Mouse (Mus musculus) T-helper 17 cell (primary cell): Measurements from ENCODE around the gene Selenov.

ENCODE experiments used
- in situ Hi-C, 2 experiments: fragments of 300-600 bp; cut with MboI, MseI; formaldehyde crosslinking; loops; 1 replicate in 1 of 2; 2 replicates in 1 of 2; pipeline ENCODE4 v1.15.1; 2025; ENCODE audit warnings: high pct_unique_total_duplicates in 2 of 2

Gene Selenov

DNA sequence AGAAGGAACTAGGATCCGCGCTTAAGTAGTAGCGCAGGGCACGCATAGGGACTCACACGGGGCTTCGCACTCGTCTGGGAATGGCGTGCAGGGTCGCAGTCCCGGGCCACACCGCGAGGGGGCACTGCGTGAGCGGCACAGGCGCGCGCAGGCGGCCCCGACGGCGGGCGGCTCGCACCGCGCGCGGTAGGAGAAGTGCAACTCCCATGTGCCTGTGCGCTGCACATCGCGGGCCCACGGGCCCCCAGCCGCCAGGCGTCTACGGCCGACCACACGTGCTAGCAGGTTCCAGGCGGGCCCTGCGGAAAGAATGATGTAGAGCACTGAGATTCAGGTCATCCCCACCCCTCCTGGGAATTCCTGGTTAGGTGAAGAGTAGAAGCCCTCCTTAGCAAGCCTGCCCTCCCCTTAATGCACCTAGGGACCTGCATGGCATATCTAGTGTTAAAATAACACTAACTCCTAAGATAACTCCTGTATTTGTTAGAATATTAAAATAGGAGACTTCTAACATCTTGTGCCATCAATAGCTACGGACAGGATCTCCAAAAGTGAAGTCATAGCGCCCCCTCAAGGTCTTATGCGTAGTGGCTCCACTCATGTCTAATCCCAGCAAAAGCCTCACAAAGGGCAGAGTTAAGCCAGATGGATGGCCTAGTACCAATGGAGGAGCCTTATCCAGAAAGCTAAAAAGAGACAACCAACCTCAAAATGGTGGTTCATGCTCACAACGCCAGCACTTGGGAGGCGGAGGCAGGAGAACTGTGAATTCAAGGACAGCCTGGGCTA lies 8.0 kb upstream of the Selenov start:
- in situ Hi-C loops = no loop called here

DNA sequence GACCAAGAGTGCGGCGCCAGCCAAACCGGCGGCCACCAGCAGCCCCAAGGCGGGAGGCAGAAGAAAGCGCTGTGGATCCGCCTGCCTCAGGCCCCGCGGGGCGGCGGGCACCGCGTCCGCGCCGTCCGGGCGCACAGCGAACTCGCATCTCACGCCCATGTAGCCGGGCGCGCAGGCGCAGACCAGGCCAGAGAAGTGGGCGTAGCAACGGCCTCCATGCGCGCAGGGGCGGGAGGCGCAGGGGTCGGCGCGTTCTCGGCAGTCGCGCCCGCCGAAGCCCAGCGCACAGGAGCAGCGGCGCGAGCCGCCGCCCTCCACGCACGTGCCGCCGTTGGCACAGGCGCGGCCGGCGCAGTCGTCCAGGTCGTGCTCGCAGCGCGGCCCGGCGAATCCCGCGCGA lies 3.5 kb upstream of the Selenov start:
- in situ Hi-C loops = loop anchor here in 1 of 2 experiments (5.0 kb wide), 2 partner anchors 82 to 147 kb away; no protein-coding TSS in a partner anchor

DNA sequence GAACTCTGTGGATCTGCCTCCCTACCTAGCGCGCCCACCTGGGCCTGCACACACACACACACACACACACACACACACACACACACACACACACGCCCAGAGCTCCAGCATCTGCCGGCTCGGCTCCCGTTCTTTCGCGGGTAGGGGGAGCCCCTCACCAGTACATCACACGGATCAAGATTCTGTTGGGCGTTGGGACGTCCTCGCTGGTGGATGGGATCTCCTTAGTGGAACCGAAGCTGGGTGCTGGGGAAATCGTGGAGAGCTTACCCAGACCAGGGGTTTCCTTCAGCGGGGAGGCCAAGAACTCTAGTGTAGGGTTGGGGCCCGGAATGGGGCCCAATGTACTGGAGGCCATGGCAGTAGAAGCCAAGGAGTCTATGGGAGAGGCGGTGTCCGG lies 821 bp downstream of the Selenov start:
- in situ Hi-C loops = loop anchor here in 1 of 2 experiments (5.0 kb wide), 2 partner anchors 78 to 143 kb away; no protein-coding TSS in a partner anchor

DNA sequence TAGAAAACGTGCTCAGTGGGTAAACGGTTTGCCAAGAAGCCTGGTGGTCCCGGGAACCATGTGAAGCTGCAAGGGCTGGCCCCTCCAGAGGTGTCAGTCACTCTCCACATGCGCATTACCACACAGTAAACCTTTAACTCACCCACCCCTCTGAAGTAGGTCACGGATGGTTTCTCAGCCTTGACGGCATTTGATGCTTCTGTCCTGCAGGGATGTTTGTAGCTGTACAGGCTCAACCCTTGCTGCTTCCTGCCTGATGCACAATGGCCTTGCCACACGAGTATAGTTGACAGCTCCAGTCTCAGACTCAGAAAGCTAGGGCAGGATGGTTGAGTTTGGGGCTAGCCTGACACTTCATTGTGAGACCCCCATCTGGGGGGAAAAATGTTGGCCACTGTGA lies 10.4 kb downstream of the Selenov start:
- in situ Hi-C loops = no loop called here

DNA sequence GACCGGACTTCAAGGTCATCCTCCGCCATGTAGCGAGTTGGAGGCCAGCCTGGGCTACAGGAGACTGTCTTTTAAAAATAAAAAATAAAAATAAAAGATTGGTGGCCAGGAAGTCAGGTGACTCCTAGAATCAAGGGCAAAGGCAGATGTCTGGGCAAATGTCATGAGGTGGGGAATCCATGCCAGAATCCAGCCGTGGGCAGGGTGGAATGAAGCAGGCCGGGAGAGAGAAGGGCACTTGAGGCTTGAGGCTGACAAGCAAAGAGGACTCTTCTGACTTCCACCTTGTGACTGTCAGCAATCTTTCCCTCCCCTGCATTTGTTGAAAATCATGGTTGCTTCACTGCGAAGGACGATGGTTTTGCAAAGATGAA lies 12.7 kb downstream of the Selenov start:
- in situ Hi-C loops = loop anchor here in 1 of 2 experiments (10.0 kb wide), 1 partner anchor 1057 kb away; no protein-coding TSS in a partner anchor

DNA sequence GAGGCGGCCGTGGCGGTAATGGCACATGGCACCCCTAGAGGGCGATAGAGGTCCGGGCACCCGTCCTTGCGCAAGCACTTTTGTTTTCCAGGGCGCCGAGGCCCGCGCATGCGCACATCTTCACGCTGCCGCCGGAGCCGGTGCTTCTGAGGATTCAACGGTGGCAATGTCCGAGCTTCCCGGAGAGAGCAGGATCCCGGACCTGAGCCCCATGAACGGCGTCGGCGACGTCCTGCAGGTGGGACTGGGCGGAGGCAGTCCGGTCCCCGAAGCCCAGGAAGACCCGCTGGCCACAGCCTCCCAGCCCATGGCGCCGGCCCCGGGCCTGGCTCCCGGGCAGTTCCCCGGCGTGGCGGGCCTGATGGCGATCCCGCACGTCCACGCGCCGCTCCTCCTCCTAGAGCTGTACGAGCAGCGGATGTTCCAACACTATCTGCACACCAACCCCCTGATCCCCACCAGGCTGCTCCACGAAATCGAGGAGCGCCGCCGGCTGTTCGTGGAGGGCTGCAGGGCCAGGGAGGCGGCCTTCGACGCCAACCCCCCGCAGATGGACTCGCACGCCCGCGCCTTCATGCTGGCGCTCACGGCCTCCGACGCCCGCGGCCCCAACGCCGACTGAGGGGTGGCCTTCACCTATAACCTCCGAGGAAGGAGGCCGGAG lies 13.2 kb downstream of the Selenov start, which contains the start of gene Eid2b:
Eid2b (plus strand) TSS at position 125 of the 664 bp plus-strand sequence.
- in situ Hi-C loops = loop anchor here in 1 of 2 experiments (10.0 kb wide), 1 partner anchor 1057 kb away; no protein-coding TSS in a partner anchor

DNA sequence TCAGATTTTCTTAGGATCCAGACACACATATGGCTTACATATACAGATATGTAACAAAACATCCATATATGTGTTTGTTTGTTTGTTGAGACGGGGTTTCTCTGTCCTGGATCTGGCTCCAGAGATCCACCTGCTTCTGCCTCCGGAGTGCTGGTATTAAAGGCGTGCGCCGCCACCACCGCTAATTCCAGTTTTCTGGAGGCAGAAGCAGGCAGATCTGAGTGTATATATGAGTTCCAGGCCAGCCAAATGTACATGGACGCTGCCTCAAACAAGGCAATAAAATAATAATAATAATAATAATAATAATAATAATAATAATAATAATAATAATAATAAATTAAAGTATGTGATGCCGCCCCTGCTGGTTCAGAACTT lies 13.8 kb downstream of the Selenov start:
- in situ Hi-C loops = loop anchor here in 1 of 2 experiments (10.0 kb wide), 1 partner anchor 1058 kb away; no protein-coding TSS in a partner anchor

DNA sequence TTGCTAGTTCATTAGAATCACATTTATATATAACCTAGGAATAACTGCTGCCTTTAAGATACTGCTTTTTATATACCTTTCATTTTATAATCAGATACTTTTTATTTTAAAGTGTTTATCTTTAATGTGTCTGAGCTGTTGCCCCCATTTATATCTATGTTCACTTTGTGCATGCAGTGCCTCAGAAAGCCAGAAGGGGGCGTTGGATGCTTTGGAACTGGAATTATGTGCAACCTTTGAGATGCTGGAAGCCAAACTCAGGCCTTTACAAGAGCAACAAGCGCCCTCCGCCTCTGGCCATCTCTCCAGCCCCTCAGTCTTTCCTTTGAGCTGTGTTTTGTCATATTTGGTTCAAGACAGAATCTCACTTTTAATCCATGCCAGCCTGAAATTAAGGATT lies 19.2 kb downstream of the Selenov start:
- in situ Hi-C loops = loop anchor here (5.0 to 10.0 kb wide), 2 partner anchors 59 to 1063 kb away; no protein-coding TSS in a partner anchor

DNA sequence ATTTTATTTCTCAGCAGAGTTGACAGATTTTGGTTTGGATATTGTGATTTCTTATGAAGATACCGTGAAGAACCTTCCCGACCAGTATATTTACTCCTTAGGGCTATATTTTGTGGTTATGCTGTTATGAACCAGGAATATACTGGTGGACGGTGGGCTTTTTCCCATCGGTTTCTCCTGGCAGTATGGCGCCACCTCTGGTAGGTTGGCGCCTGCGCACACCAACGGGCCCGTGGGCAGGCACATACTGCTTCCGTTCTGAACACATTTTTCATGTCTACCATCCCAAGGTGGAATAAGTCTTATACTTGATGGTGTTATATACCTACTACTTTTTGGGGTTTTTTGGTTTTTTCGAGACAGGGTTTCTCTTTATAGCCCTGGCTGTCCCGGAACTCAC lies 21.6 kb downstream of the Selenov start:
- in situ Hi-C loops = no loop called here

DNA sequence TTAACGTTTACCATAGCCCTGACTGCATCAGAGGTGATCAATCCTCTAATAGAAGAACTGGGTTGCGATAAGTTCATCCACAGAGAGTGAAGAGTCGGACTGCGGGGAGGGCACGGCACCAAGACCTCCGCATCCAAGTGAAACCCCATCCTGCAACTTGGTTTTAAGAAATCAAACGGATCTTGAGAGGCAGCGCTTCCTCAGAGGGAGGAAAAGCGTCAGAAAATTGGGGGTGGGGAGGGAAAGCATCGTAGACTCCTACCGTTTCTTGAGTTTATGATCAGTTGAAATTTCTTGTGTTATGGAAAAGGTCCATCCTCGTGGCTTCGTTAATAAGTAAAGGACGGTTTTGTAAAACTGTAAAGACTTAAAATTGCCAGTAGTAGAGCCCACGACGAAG lies 22.4 kb downstream of the Selenov start:
- in situ Hi-C loops = no loop called here

DNA sequence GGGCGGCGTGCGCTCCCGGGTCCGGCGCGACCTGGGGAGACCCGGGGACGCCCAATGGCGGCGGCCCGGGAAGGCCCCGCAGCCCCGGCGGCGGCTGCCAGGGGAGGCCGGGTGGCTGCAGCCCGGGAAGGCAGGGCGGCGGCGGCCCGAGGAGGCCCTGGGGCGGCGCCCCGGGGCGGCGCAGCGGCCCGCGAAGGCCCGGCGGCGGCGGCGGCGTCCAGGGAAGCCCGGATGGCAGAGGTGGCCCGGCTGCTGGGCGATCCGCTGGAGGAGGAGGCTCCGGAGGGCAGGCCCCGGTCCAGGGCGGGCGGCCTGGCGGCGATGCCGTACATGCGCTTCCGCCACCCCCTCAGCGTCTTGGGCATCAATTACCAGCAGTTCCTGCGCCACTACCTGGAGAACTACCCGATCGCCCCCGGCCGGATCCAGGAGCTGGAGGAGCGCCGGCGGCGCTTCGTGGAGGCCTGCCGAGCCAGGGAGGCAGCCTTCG lies 22.9 kb downstream of the Selenov start:
- in situ Hi-C loops = no loop called here

DNA sequence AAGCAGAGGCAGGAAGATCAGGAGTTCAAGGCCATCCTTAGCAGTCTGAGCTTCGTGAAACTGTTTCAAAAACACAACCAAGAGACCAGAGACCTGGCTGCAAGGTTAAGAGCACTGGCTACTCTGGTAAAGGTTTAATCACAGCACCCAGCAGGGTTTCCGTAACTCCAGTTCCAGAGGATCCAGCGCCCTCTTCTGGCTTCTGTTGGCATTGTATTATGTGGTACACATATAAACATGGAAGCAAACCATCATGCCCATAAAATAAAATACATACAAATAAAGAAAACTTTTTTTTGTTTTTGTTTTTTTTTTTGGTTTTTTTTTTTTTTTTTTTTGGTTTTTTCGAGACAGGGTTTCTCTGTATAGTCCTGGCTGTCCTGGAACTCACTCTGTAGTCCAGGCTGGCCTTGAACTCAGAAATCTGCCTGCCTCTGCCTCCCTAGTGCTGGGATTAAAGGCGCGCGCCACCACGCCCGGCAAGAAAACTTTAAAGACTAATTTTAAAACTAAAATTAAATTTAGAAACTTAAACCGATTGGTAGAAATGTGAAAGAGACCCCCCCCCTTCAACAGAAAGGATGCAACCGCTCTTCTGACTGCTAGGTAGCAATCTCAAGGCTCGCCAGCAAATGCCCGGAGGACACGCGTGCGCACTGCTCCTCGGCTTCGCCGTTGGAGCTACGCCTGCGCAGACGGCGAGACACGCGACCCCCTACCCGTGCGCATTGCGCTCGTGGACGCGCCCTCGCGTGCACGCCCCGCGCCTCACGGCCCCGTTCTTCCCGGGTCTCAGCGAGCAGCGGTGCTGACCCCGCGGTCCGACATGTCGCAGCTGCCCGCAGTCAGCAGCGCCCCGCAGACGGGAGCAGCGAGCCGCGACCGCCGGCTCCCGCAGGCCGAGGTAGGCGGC lies 23.6 kb downstream of the Selenov start, which contains the start of gene Eid2:
Eid2 (plus strand) TSS at position 753 of the 913 bp plus-strand sequence.
- in situ Hi-C loops = no loop called here

DNA sequence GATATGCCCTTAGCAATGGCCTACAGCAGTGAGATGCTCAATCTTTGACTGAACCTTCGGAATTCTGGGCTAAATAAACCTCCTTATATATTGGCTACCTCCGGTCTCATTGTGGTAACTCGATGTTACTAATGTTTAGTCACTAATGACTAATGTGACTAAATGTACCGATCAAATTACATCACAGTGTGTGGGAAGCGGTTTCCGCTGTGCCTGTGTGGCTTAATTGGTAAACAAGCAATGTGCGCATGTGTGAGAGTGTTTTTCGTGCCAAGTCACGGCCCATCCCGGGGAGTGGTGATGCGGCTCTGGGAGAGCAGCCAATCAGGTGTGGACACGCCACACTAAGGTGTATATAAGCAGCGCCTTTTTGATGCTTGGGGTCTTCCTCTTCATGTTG lies 25.6 kb downstream of the Selenov start:
- in situ Hi-C loops = no loop called here

DNA sequence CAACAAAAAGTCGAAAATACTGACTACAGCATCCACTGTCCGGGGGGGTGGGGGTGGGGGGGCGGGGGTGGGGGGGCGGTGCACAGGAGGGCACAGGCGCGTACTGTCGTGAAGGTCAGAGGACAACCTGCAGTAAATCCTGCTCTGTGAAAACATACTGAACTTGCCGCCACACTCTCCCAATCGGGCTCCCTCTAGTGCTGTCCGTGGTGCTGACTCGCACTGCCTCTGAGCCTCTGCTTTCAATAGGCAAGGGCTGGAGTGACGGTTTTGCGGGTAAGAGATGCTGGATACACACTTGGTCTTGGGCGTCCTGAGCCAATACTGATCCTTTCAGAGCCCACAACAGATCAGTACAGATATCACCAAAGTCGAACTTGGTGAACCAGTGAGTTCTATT lies 27.2 kb downstream of the Selenov start:
- in situ Hi-C loops = no loop called here

DNA sequence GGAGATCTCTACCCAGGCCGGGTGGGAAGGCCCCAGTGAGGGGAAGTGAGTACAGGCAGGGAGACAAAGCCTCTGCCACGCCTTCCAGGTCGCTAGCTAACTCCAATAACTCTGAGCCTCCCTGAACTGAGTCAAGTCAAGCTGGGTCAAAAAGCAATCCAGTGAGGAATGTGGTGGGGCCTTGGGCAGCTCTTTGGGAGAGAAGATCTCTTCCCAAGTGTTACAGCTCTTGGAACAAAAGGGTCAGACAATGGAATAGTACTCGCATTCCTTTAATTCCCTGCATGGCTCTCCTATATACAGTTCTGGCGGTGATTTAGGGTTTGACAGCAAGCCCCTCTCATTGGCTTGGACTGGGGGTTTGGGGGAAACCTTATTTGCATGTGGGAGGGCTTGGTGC lies 28.1 kb downstream of the Selenov start:
- in situ Hi-C loops = no loop called here

DNA sequence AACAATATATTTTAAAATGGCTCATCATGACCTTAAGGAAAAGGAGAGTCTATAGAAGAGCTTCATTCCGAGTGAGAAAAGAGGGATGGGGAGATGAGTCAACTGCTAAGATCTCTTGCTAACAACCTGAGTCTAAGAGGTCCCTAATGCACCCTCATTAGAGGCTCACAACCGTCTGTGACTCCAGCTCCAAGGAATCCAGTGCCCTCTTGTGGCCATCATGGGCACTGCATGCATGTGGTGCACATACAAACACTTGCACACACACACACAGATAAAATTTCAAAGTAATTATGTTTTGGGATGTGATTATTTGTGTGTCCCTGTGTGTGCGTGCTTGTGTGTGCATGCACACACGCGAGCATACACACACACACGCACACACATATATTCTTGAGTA lies 35.5 kb downstream of the Selenov start:
- in situ Hi-C loops = no loop called here

DNA sequence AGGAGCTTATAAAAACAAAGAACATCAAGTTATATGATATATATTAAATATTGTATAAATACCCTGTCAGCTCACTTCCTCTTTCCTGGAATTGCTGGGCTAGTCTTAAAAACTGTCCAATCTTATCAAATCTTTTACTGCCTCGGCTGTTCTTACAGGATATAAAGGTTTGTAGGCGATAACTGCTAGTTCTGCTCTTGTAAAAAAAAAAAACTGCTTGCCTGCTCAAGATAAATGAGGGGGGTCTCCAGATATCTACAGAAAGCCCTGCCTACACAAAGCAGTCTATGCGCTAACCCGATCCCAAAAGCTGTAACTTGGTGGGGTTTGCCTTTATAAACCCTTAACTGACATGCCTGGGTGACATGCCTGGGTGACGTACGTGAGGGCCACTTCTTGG lies 36.4 kb downstream of the Selenov start:
- in situ Hi-C loops = no loop called here

DNA sequence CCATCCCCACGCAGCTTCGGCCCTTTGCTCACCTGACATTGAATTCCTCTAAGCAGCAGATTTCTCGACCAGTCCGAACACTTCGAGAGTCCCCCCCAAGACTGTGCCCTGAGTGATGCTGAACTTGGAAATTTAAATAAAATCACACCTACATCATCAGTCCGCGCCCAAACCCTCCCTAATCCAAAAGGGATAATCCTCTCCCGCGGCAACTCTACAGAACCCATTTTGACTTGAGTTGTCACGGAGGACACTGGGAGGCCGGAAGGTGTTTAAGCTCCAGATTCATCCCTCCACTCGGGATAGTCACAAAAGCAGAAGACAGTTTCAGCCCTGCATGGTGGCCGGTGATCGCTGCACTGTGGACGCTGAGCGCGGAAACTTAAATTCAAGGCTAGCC lies 39.0 kb downstream of the Selenov start:
- in situ Hi-C loops = no loop called here

DNA sequence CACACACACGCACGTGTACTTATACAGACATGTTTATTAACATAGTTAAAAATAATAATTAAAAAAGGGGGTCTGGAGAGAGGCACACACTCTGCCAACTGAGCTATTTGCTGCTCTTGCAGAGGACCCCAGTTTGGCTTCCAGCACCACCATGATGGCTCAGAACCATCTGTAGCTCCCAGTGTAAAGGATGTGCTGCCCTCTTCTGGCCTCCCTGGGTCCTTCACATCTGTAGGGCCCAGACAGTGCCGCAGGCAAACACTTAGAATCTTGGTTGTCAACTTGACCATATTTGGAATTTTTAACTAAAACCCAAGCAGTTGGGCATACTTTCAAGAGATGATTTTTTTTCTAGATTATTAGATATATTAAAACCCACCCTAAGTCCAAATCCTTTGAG lies 42.0 kb downstream of the Selenov start:
- in situ Hi-C loops = loop anchor here in 1 of 2 experiments (10.0 kb wide), 1 partner anchor 174 kb away; the partner anchor contains the start of gene Fcgbp

DNA sequence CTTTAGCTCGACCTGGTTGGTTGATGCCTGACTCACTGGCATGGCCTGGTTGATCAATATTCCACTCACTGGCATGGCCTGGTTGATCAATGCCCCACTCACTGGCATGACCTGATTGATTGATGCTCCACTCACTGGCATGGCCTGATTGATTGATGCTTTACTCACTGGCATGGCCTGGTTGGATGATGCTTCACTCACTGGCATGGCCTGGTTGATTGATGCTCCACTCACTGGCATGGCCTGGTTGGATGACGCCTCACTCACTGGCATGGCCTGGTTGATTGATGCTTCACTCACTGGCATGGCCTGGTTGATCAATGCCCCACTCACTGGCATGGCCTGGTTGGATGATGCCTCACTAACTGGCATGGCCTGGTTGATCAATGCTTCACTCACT lies 47.0 kb downstream of the Selenov start:
- in situ Hi-C loops = loop anchor here in 1 of 2 experiments (10.0 kb wide), 1 partner anchor 169 kb away; the partner anchor contains the start of gene Fcgbp
